Mouse (Mus musculus): Measurements from ENCODE around the gene Bace2. TPM values are rescaled to one million over a fixed set of nuclear protein-coding genes. Genes with fewer than 3 reads are reported as not detected.

The Bace2 gene
- polyA plus RNA-seq, 1 experiment: 1.6 TPM

- WGBS: 46% methylated on average over 14 of the region's 14 CpGs
- Histone ChIP-seq H3K27me3 (replicated peaks; ENCODE audit: control insufficient read depth, insufficient read depth, low read length) (no peaks in the 10 kb centered on the region), H3K4me3 (ENCODE audit: insufficient read depth, low read depth, low read length) (no peak overlapping the region), H3K4me1 (ENCODE audit: control insufficient read depth, insufficient read depth, low read length) (no peaks in the 10 kb centered on the region), H3K27ac (ENCODE audit: insufficient read depth, low read depth, low read length) (no peak overlapping the region), H3K36me3 (ENCODE audit: control insufficient read depth, insufficient read depth, low read length) (no peaks in the 10 kb centered on the region)
- TF ChIP-seq POLR2A (IDR thresholded peaks at IDR 0.05; ENCODE audit: low read depth, low read length) (no peak), CTCF (conservative IDR thresholded peaks at IDR 0.05; ENCODE audit: insufficient read depth, insufficient read length, low read depth, low read length) (peak; percentile 71)
- peak; percentile 57 for DNase-seq
Measured at GRCm38 (mm10) chr16:97443670-97444263, 87.2 kb downstream of the Bace2 start.

GRCm38 (mm10) chr16:97447386-97447785, 90.8 kb downstream of the Bace2 start:
- no peaks in the 10 kb centered on the region for H3K27me3 ChIP-seq (replicated peaks; ENCODE audit: control insufficient read depth, insufficient read depth, low read length)
- TF ChIP-seq CTCF (conservative IDR thresholded peaks at IDR 0.05; ENCODE audit: insufficient read depth, insufficient read length, low read depth, low read length) (no peak), POLR2A (IDR thresholded peaks at IDR 0.05; ENCODE audit: low read depth, low read length) (no peak)
- DNase-seq: no peak
- H3K4me1 ChIP-seq (ENCODE audit: control insufficient read depth, insufficient read depth, low read length): no peaks in the 10 kb centered on the region
- H3K36me3 ChIP-seq (ENCODE audit: control insufficient read depth, insufficient read depth, low read length): no peaks in the 10 kb centered on the region
- H3K4me3 ChIP-seq (ENCODE audit: insufficient read depth, low read depth, low read length): no peak overlapping the region
- no peak overlapping the region for H3K27ac ChIP-seq (ENCODE audit: insufficient read depth, low read depth, low read length)

DNA sequence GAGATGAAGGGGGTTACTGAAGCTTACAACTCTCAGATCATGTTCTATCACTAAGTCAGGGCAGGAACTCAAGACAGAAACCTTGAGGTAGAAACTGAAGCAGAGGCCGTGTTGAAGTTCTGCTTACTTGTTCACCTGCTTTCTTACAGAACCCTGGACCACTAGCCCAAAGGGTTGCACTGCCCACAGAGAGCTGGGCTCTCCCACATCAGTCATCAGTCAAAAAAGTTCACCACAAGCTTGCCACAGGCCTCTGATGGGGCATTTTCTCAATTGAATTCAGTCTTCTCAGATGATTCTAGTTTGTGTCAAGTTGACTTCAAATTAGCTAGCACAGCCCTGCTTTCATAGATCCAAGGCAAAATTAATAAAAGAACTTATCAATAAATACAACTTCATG, 103.3 kb downstream of the Bace2 start:
- WGBS: 42% methylated on average over 1 of the region's 1 CpGs
- Histone ChIP-seq H3K4me1 (ENCODE audit: control insufficient read depth, insufficient read depth, low read length) (no peaks in the 10 kb centered on the region), H3K4me3 (ENCODE audit: insufficient read depth, low read depth, low read length) (no peak overlapping the region), H3K36me3 (ENCODE audit: control insufficient read depth, insufficient read depth, low read length) (no peaks in the 10 kb centered on the region), H3K27me3 (replicated peaks; ENCODE audit: control insufficient read depth, insufficient read depth, low read length) (no peaks in the 10 kb centered on the region), H3K27ac (ENCODE audit: insufficient read depth, low read depth, low read length) (no peak overlapping the region)
- no peak for DNase-seq
- TF ChIP-seq POLR2A (IDR thresholded peaks at IDR 0.05; ENCODE audit: low read depth, low read length) (no peak), CTCF (conservative IDR thresholded peaks at IDR 0.05; ENCODE audit: insufficient read depth, insufficient read length, low read depth, low read length) (no peak)

DNA sequence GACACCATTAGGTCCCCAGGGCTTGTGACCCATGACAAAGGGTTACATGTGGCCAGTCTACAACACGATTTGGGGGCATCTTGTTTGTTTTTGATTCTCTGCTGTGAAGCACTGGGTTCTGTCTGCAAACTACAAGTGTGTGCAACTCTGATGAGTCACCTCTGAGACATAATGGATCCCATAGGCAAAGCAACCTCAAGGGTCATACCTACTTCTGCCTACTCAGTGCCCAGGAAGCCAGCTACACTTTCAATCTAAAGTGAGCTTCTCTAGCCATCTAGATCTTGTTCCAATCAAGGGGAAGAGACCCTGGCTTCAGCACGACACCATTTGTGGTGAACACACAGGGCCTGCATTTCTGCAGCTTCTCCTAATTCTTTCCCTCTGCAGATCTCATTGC, 104.7 kb downstream of the Bace2 start:
- DNase-seq: no peak
- TF ChIP-seq POLR2A (IDR thresholded peaks at IDR 0.05; ENCODE audit: low read depth, low read length) (no peak), CTCF (conservative IDR thresholded peaks at IDR 0.05; ENCODE audit: insufficient read depth, insufficient read length, low read depth, low read length) (no peak)
- Histone ChIP-seq H3K36me3 (ENCODE audit: control insufficient read depth, insufficient read depth, low read length) (no peaks in the 10 kb centered on the region), H3K4me3 (ENCODE audit: insufficient read depth, low read depth, low read length) (no peak overlapping the region), H3K27me3 (replicated peaks; ENCODE audit: control insufficient read depth, insufficient read depth, low read length) (no peaks in the 10 kb centered on the region), H3K27ac (ENCODE audit: insufficient read depth, low read depth, low read length) (no peak overlapping the region), H3K4me1 (ENCODE audit: control insufficient read depth, insufficient read depth, low read length) (no peaks in the 10 kb centered on the region)
- WGBS: 59% methylated on average over 2 of the region's 2 CpGs

DNA sequence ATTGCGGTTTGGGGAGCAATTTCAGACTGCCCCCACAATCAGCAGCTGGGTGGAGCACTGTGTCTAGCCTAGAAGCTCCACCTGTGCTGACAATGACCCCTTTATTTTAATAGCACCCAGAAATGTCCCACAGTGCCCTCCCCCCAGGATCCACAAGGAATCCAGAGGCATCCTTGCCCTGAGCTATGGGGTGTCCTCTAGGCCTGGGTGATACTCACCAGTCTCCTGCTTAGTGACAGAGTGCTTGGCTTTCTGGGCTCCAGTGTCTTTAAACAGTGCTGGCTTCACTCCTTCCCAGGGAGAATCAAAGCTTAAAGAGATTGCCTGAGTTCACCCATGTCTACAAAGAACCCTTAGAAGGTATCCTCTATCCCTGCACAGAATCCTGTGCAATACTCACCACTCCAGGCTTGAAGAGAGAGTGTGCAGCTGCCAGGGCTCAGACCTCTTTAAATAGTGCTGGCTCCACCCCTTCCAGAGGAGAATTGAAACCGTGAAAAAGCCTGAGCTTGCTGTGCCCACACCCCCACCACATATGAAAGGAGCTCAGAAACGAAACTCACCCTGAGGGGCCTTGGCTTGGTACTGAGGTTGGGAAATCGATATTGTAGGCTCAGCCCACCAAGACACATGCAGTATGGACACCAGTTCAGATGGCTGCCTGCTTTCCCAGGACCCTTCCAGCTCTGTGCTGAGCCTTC, 106.1 kb downstream of the Bace2 start, which contains the start of gene Mx1:
Mx1 (minus strand) TSS at position 427 of the 701 bp plus-strand sequence.
- Histone ChIP-seq H3K36me3 (ENCODE audit: control insufficient read depth, insufficient read depth, low read length) (no peaks in the 10 kb centered on the region), H3K27me3 (replicated peaks; ENCODE audit: control insufficient read depth, insufficient read depth, low read length) (no peaks in the 10 kb centered on the region), H3K27ac (ENCODE audit: insufficient read depth, low read depth, low read length) (no peak within 1 kb of the TSS), H3K4me1 (ENCODE audit: control insufficient read depth, insufficient read depth, low read length) (no peaks in the 10 kb centered on the region), H3K4me3 (ENCODE audit: insufficient read depth, low read depth, low read length) (no peak within 1 kb of the TSS)
- peak; percentile 8 for DNase-seq
- TF ChIP-seq CTCF (conservative IDR thresholded peaks at IDR 0.05; ENCODE audit: insufficient read depth, insufficient read length, low read depth, low read length): no peak
- no peak for TF ChIP-seq POLR2A (IDR thresholded peaks at IDR 0.05; ENCODE audit: low read depth, low read length)
- WGBS: 36% methylated on average over 4 of the region's 4 CpGs

GRCm38 (mm10) chr16:97466182-97466957, 109.8 kb downstream of the Bace2 start:
- no peak for DNase-seq

GRCm38 (mm10) chr16:97467472-97467871, 110.9 kb downstream of the Bace2 start:
- no peaks in the 10 kb centered on the region for H3K36me3 ChIP-seq (ENCODE audit: control insufficient read depth, insufficient read depth, low read length)
- TF ChIP-seq POLR2A (IDR thresholded peaks at IDR 0.05; ENCODE audit: low read depth, low read length) (no peak), CTCF (conservative IDR thresholded peaks at IDR 0.05; ENCODE audit: insufficient read depth, insufficient read length, low read depth, low read length) (no peak)
- DNase-seq: no peak
- H3K4me1 ChIP-seq (ENCODE audit: control insufficient read depth, insufficient read depth, low read length): no peaks in the 10 kb centered on the region
- H3K4me3 ChIP-seq (ENCODE audit: insufficient read depth, low read depth, low read length): no peak overlapping the region
- H3K27me3 ChIP-seq (replicated peaks; ENCODE audit: control insufficient read depth, insufficient read depth, low read length): no peaks in the 10 kb centered on the region
- WGBS: 76% methylated on average over 3 of the region's 3 CpGs
- H3K27ac ChIP-seq (ENCODE audit: insufficient read depth, low read depth, low read length): no peak overlapping the region

More at GRCm38 (mm10) chr16:97466182-97466957, 109.8 kb downstream of the Bace2 start:
- TF ChIP-seq POLR2A (IDR thresholded peaks at IDR 0.05; ENCODE audit: low read depth, low read length): no peak
- 0 out of 2 replicates have a peak, but pooled peaks have one; percentile 8 for TF ChIP-seq CTCF (conservative IDR thresholded peaks at IDR 0.05; ENCODE audit: insufficient read depth, insufficient read length, low read depth, low read length)
- no peak overlapping the region for H3K4me3 ChIP-seq (ENCODE audit: insufficient read depth, low read depth, low read length)
- no peak overlapping the region for H3K27ac ChIP-seq (ENCODE audit: insufficient read depth, low read depth, low read length)
- no peaks in the 10 kb centered on the region for H3K27me3 ChIP-seq (replicated peaks; ENCODE audit: control insufficient read depth, insufficient read depth, low read length)
- WGBS: 54% methylated on average over 4 of the region's 4 CpGs
- no peaks in the 10 kb centered on the region for H3K4me1 ChIP-seq (ENCODE audit: control insufficient read depth, insufficient read depth, low read length)
- no peaks in the 10 kb centered on the region for H3K36me3 ChIP-seq (ENCODE audit: control insufficient read depth, insufficient read depth, low read length)
